Mouse (Mus musculus) lung, postnatal 0 days (tissue): Measurements from ENCODE around the gene Nek1. TPM values are rescaled to one million over a fixed set of nuclear protein-coding genes. Genes with fewer than 3 reads are reported as not detected.

Experiments used
- ATAC-seq: fragments of 200-750 bp; cut with Nextera tagmentation; 2 replicates; pipeline ENCODE4 v1.8.0; 2017; ENCODE audit warnings: moderate library complexity
- DNase-seq: peaks from one replicate; pipeline ENCODE4 v3.0.0-alpha.2; 2016; ENCODE audit warnings: low spot score
- H3K27ac ChIP-seq: fragments of 300-500 bp; sonication (generic); 2 replicates; pipeline ENCODE4 v1.5.1; 2014; ENCODE audit warnings: antibody characterized with exemption, mild to moderate bottlenecking, low read length, mixed read lengths
- H3K27me3 ChIP-seq: fragments of 300-500 bp; sonication (generic); replicated peaks from 2 replicates; pipeline ENCODE4 v1.6.1; 2014; ENCODE audit warnings: low read length, mixed read lengths; ENCODE audit not compliant: insufficient read depth
- H3K36me3 ChIP-seq: fragments of 300-500 bp; sonication (generic); 2 replicates; pipeline ENCODE4 v1.6.1; 2014; ENCODE audit warnings: low read length, mixed read lengths; ENCODE audit not compliant: insufficient read depth
- H3K4me1 ChIP-seq: fragments of 300-500 bp; sonication (generic); 2 replicates; pipeline ENCODE4 v1.6.1; 2014; ENCODE audit warnings: antibody characterized with exemption, low read depth, low read length, mixed read lengths; ENCODE audit not compliant: insufficient read depth
- H3K4me2 ChIP-seq: fragments of 300-500 bp; sonication (generic); replicated peaks from 2 replicates; pipeline ENCODE4 v1.6.1; 2014; ENCODE audit warnings: low read depth, mild to moderate bottlenecking, low read length, moderate library complexity, mixed read lengths
- H3K4me3 ChIP-seq: fragments of 300-500 bp; sonication (generic); 2 replicates; pipeline ENCODE4 v1.5.1; 2014; ENCODE audit warnings: low read depth, low read length
- H3K9ac ChIP-seq: fragments of 300-500 bp; sonication (generic); replicated peaks from 2 replicates; pipeline ENCODE4 v1.6.1; 2014; ENCODE audit warnings: low read depth, mild to moderate bottlenecking
- H3K9me3 ChIP-seq: fragments of 300-500 bp; sonication (generic); 2 replicates; pipeline ENCODE4 v1.6.1; 2016; ENCODE audit warnings: low read length, mixed read lengths
- CTCF ChIP-seq: IDR thresholded peaks from 2 replicates; pipeline ENCODE4 v1.5.1; 2016; ENCODE audit warnings: antibody characterized with exemption, mild to moderate bottlenecking
- EP300 ChIP-seq: IDR thresholded peaks from 2 replicates; pipeline ENCODE4 v1.6.1; 2016; ENCODE audit warnings: antibody characterized with exemption, mild to moderate bottlenecking, control low read depth
- WGBS: fragments of 180-500 bp; shearing (Covaris S2); extraction: QIAGEN DNeasy Blood & Tissue Kit; methylation state at CpG from one replicate; pipeline ENCODE4 v1.1.7; 2014; 5-methylcytosine and 5-hydroxymethylcytosine counted together
- polyA plus RNA-seq: library from polyadenylated mRNA; unstranded; fragments of >200 nt; fragmentation: Nextera tagmentation; extraction: Ambion mirVana; gene quantifications from 2 replicates; pipeline ENCODE4 v1.2.1, GENCODE M21; 2015

The Nek1 gene
- polyA plus RNA-seq = 9.7 and 10.5 TPM in 2 replicates

- WGBS = under 1% methylated on average over 57 of the region's 57 CpGs
- peak; percentile 96 for ATAC-seq
These were observed at the start of gene Nek1 for GRCm38 (mm10) chr8:60992910-60993638. Gene Nek1 (plus strand): TSS chr8:60993195.

GRCm38 (mm10) chr8:60947503-60947902 is 45.5 kb upstream of the Nek1 start:
- H3K9ac ChIP-seq = no peak overlapping the region
- TF ChIP-seq CTCF (no peak), EP300 (no peak)
- H3K27me3 ChIP-seq = no peaks in the 10 kb centered on the region
- no peak overlapping the region for H3K4me2 ChIP-seq
- H3K36me3 ChIP-seq = no peaks in the 10 kb centered on the region
- no peaks in the 10 kb centered on the region for H3K4me1 ChIP-seq
- no peak overlapping the region for H3K27ac ChIP-seq
- H3K9me3 ChIP-seq = no peaks in the 10 kb centered on the region
- ATAC-seq = no peak
- H3K4me3 ChIP-seq = no peak overlapping the region
- no peak for DNase-seq

More at GRCm38 (mm10) chr8:60992910-60993638, at the start of gene Nek1:
- Histone ChIP-seq H3K9me3 (no peaks in the 10 kb centered on the region), H3K27ac (peak within 1 kb of the TSS; percentile 91), H3K4me1 (no peaks in the 10 kb centered on the region), H3K4me3 (peak within 1 kb of the TSS; percentile 82), H3K27me3 (no peaks in the 10 kb centered on the region), H3K9ac (peak within 1 kb of the TSS; percentile 70), H3K4me2 (peak within 1 kb of the TSS; percentile 65), H3K36me3 (no peaks in the 10 kb centered on the region)
- peak; percentile 99 for DNase-seq
- no peak for TF ChIP-seq CTCF
- TF ChIP-seq EP300 = no peak

- 78% methylated on average over 4 of the region's 4 CpGs for WGBS
- H3K4me3 ChIP-seq = no peak overlapping the region
- no peaks in the 10 kb centered on the region for H3K4me1 ChIP-seq
- no peak overlapping the region for H3K9ac ChIP-seq
- H3K9me3 ChIP-seq = no peaks in the 10 kb centered on the region
- no peak overlapping the region for H3K27ac ChIP-seq
- H3K27me3 ChIP-seq = no peaks in the 10 kb centered on the region
- TF ChIP-seq EP300 = no peak
- no peak for TF ChIP-seq CTCF
- ATAC-seq (no peak), DNase-seq (no peak)
- no peak overlapping the region for H3K4me2 ChIP-seq
- no peaks in the 10 kb centered on the region for H3K36me3 ChIP-seq
These were observed 43.1 kb upstream of the Nek1 start for GRCm38 (mm10) chr8:60949859-60950258.

GRCm38 (mm10) chr8:60951271-60951670 is 41.7 kb upstream of the Nek1 start:
- Histone ChIP-seq H3K4me2 (no peak overlapping the region), H3K4me3 (no peak overlapping the region), H3K27ac (no peak overlapping the region), H3K4me1 (no peaks in the 10 kb centered on the region), H3K36me3 (no peaks in the 10 kb centered on the region), H3K9ac (no peak overlapping the region), H3K27me3 (no peaks in the 10 kb centered on the region), H3K9me3 (no peaks in the 10 kb centered on the region)
- TF ChIP-seq EP300 = no peak
- no peak for TF ChIP-seq CTCF
- no peak for ATAC-seq
- DNase-seq = no peak
- 63% methylated on average over 4 of the region's 4 CpGs for WGBS

- Histone ChIP-seq H3K4me3 (no peak overlapping the region), H3K36me3 (no peaks in the 10 kb centered on the region), H3K4me1 (no peaks in the 10 kb centered on the region), H3K27me3 (no peaks in the 10 kb centered on the region), H3K9me3 (no peaks in the 10 kb centered on the region), H3K4me2 (no peak overlapping the region), H3K27ac (no peak overlapping the region), H3K9ac (no peak overlapping the region)
- ATAC-seq (no peak), DNase-seq (no peak)
- TF ChIP-seq EP300 = no peak
- TF ChIP-seq CTCF = no peak
- 86% methylated on average over 1 of the region's 1 CpGs for WGBS
These were observed 41.2 kb upstream of the Nek1 start for GRCm38 (mm10) chr8:60951757-60952156.

GRCm38 (mm10) chr8:60952803-60953202 is 40.2 kb upstream of the Nek1 start:
- Histone ChIP-seq H3K27ac (no peak overlapping the region), H3K4me2 (no peak overlapping the region), H3K27me3 (no peaks in the 10 kb centered on the region), H3K9me3 (no peaks in the 10 kb centered on the region), H3K4me1 (no peaks in the 10 kb centered on the region), H3K36me3 (no peaks in the 10 kb centered on the region), H3K9ac (no peak overlapping the region), H3K4me3 (no peak overlapping the region)
- no peak for TF ChIP-seq EP300
- no peak for TF ChIP-seq CTCF
- ATAC-seq (no peak), DNase-seq (no peak)
- WGBS = 54% methylated on average over 5 of the region's 5 CpGs
